Mouse (Mus musculus) gastrocnemius, adult 2 months (tissue): ENCODE measurements around the gene Rnf146. TPM values are rescaled to one million over a fixed set of nuclear protein-coding genes. Genes with fewer than 3 reads are reported as not detected.
A peak's percentile ranks its signal among the peaks of the same experiment; 100 is the strongest.

ENCODE experiments used
- DNase-seq: peaks from one replicate; pipeline ENCODE4 v3.0.0; 2022
- H3K27ac ChIP-seq: fragments of 200-600 bp; 2 replicates; pipeline ENCODE4 v1.8.1; 2022; ENCODE audit warnings: mild to moderate bottlenecking
- H3K4me3 ChIP-seq: fragments of 200-600 bp; 2 replicates; pipeline ENCODE4 v1.8.1; 2022; ENCODE audit warnings: mild to moderate bottlenecking, moderate library complexity
- CTCF ChIP-seq: fragments of 200-600 bp; IDR thresholded peaks from 2 replicates; pipeline ENCODE4 v1.8.1; 2022; ENCODE audit warnings: antibody characterized with exemption, mild to moderate bottlenecking, moderate library complexity
- intact Hi-C: fragments of 180-260 bp; cut with DNase I; formaldehyde crosslinking; loops from one replicate; pipeline ENCODE4 v1.15.1; 2025
- total RNA-seq, 2 experiments: library from RNA; stranded (reverse); gene quantifications; 2 replicates each; pipeline ENCODE4 v1.2.3; 2021

Gene Rnf146
- total RNA-seq, 2 experiments from 2014 or later = 56.5 to 60.7 TPM

- DNase-seq = peak; percentile 61
- Histone ChIP-seq H3K4me3 (no peak overlapping the region), H3K27ac (no peak overlapping the region)
- intact Hi-C loops = no loop called here
- TF ChIP-seq CTCF = peak; percentile 81
These were observed 23.7 kb downstream of the Rnf146 start for GRCm38 (mm10) chr10:29338355-29339056.

- Histone ChIP-seq H3K27ac (no peak overlapping the region), H3K4me3 (no peak overlapping the region)
- no peak for DNase-seq
- intact Hi-C loops = no loop called here
- TF ChIP-seq CTCF = no peak
These were observed 28.4 kb downstream of the Rnf146 start for GRCm38 (mm10) chr10:29333836-29334235.

GRCm38 (mm10) chr10:29324817-29325216 lies 37.4 kb downstream of the Rnf146 start:
- intact Hi-C loops = no loop called here
- Histone ChIP-seq H3K4me3 (no peak overlapping the region), H3K27ac (no peak overlapping the region)
- no peak for TF ChIP-seq CTCF
- no peak for DNase-seq

- intact Hi-C loops = loop anchor here (2.0 to 5.0 kb wide), 3 partner anchors 47 to 207 kb away; partner anchors contain the start of gene 9330159F19Rik
- H3K27ac ChIP-seq = peak overlapping the region; percentile 98
- no peak for DNase-seq
- TF ChIP-seq CTCF = no peak
- peak overlapping the region; percentile 80 for H3K4me3 ChIP-seq
These were observed 48.3 kb downstream of the Rnf146 start for GRCm38 (mm10) chr10:29313905-29314304.

GRCm38 (mm10) chr10:29313064-29313638 lies 49.1 kb downstream of the Rnf146 start, which contains the start of gene Echdc1:
Gene Echdc1 (plus strand): TSS chr10:29313166.
- peak; percentile 93 for DNase-seq
- H3K27ac ChIP-seq = peak within 1 kb of the TSS; percentile 98
- H3K4me3 ChIP-seq = peak within 1 kb of the TSS; percentile 80
- intact Hi-C loops = loop anchor here (2.0 to 5.0 kb wide), 2 partner anchors 48 to 101 kb away; partner anchors contain the start of gene 9330159F19Rik
- peak; percentile 98; the same call in 1 of the 2 replicates for TF ChIP-seq CTCF

GRCm38 (mm10) chr10:29311480-29312219 lies 50.6 kb downstream of the Rnf146 start:
- intact Hi-C loops = loop anchor here (2.0 to 5.0 kb wide), 2 partner anchors 49 to 99 kb away; partner anchors contain the start of gene 9330159F19Rik
- H3K27ac ChIP-seq = no peak overlapping the region
- no peak for TF ChIP-seq CTCF
- DNase-seq = no peak
- no peak overlapping the region for H3K4me3 ChIP-seq

- Histone ChIP-seq H3K4me3 (no peak overlapping the region), H3K27ac (no peak overlapping the region)
- DNase-seq = no peak
- no peak for TF ChIP-seq CTCF
- intact Hi-C loops = no loop called here
These were observed 60.0 kb downstream of the Rnf146 start for GRCm38 (mm10) chr10:29302230-29302629.

Other genes with a start within 250 kb of the Rnf146 start
- gene Soga3, start 218.6 kb downstream of the Rnf146 start, total RNA-seq = not detected
- not detected for gene Gm49353, start 163.5 kb downstream of the Rnf146 start, total RNA-seq
- 10 to 100 TPM; 47.2 to 47.5 TPM for gene 9330159F19Rik, start 150.8 kb downstream of the Rnf146 start, total RNA-seq
- gene Echdc1, start 49.3 kb downstream of the Rnf146 start, total RNA-seq = 10 to 100 TPM; 30.6 to 42.4 TPM
- 1 to 10 TPM; 1.8 to 4.2 TPM for gene Rspo3, start 173.4 kb upstream of the Rnf146 start, total RNA-seq